Mouse (Mus musculus) heart, embryonic 11.5 days (tissue): ENCODE results near the gene Baiap2l2. TPM values are rescaled to one million over a fixed set of nuclear protein-coding genes. Genes with fewer than 3 reads are reported as not detected.

ENCODE experiments used
- ATAC-seq: fragments of 200-750 bp; cut with Nextera tagmentation; replicated peaks from 2 replicates; pipeline ENCODE4 v1.8.0; 2017; ENCODE audit warnings: moderate library complexity; ENCODE audit not compliant: insufficient number of reproducible peaks, low FRiP score, low TSS enrichment
- H3K27ac ChIP-seq: fragments of 300-500 bp; sonication (generic); 2 replicates; pipeline ENCODE4 v1.5.1; 2014; ENCODE audit warnings: mild to moderate bottlenecking, low read depth, low read length
- H3K27me3 ChIP-seq: fragments of 300-500 bp; sonication (generic); 2 replicates; pipeline ENCODE4 v1.6.1; 2014; ENCODE audit warnings: mild to moderate bottlenecking, low read length, mixed read lengths; ENCODE audit not compliant: control insufficient read depth, insufficient read depth
- H3K36me3 ChIP-seq: fragments of 300-500 bp; sonication (generic); 2 replicates; pipeline ENCODE4 v1.6.1; 2014; ENCODE audit warnings: mild to moderate bottlenecking, low read length, moderate library complexity, mixed read lengths; ENCODE audit not compliant: control insufficient read depth, insufficient read depth
- H3K4me1 ChIP-seq: fragments of 300-500 bp; sonication (generic); 2 replicates; pipeline ENCODE4 v1.6.1; 2014; ENCODE audit warnings: low read length; ENCODE audit not compliant: control insufficient read depth, insufficient read depth
- H3K4me2 ChIP-seq: fragments of 300-500 bp; sonication (generic); 2 replicates; pipeline ENCODE4 v1.6.1; 2014; ENCODE audit warnings: mild to moderate bottlenecking, moderate library complexity
- H3K4me3 ChIP-seq: fragments of 300-500 bp; sonication (generic); 2 replicates; pipeline ENCODE4 v1.5.1; 2014; ENCODE audit warnings: low read depth, low read length
- H3K9ac ChIP-seq: fragments of 300-500 bp; sonication (generic); 2 replicates; pipeline ENCODE4 v1.6.1; 2014; ENCODE audit warnings: mild to moderate bottlenecking, low read depth, low read length, moderate library complexity
- H3K9me3 ChIP-seq: fragments of 300-500 bp; sonication (generic); replicated peaks from 2 replicates; pipeline ENCODE4 v1.6.1; 2016; ENCODE audit warnings: low read length; ENCODE audit not compliant: control insufficient read depth
- WGBS: fragments of 180-500 bp; shearing (Covaris S2); extraction: QIAGEN DNeasy Blood & Tissue Kit; methylation state at CpG from one replicate; pipeline ENCODE4 v1.1.7; 2014; ENCODE audit not compliant: insufficient replicate concordance; 5-methylcytosine and 5-hydroxymethylcytosine counted together
- polyA plus RNA-seq: library from polyadenylated mRNA; unstranded; fragments of >200 nt; fragmentation: Nextera tagmentation; extraction: Ambion mirVana; gene quantifications from 2 replicates; pipeline ENCODE4 v1.2.1, GENCODE M21; 2014

Baiap2l2 gene
- polyA plus RNA-seq, 1 experiment from 2014 or later: 11.1 TPM

GRCm38 (mm10) chr15:79245321-79245720 lies 40.0 kb downstream of the Baiap2l2 start:
- Histone ChIP-seq H3K4me2 (no peak overlapping the region), H3K27ac (no peak overlapping the region), H3K9ac (no peak overlapping the region), H3K36me3 (peaks cover 25% of the 10 kb centered on the region), H3K4me1 (peaks cover 17% of the 10 kb centered on the region), H3K9me3 (no peaks in the 10 kb centered on the region), H3K4me3 (no peak overlapping the region), H3K27me3 (peaks cover 4% of the 10 kb centered on the region; the same call in 1 of the 2 replicates)
- ATAC-seq: no peak
- 82% methylated on average over 3 of the region's 3 CpGs for WGBS

- 75% methylated on average over 7 of the region's 7 CpGs for WGBS
- peak overlapping the region; percentile 90 for H3K27ac ChIP-seq
- ATAC-seq: no peak
- H3K9me3 ChIP-seq: no peaks in the 10 kb centered on the region
- no peaks in the 10 kb centered on the region for H3K27me3 ChIP-seq
- H3K4me2 ChIP-seq: no peak overlapping the region
- H3K36me3 ChIP-seq: peaks cover 30% of the 10 kb centered on the region
- peaks cover 17% of the 10 kb centered on the region for H3K4me1 ChIP-seq
- H3K9ac ChIP-seq: no peak overlapping the region; the same call in none of the 2 replicates
- H3K4me3 ChIP-seq: no peak overlapping the region
Observed at GRCm38 (mm10) chr15:79244071-79244893, 41.1 kb downstream of the Baiap2l2 start.

- Histone ChIP-seq H3K27me3 (no peaks in the 10 kb centered on the region), H3K4me1 (peaks cover 17% of the 10 kb centered on the region), H3K4me2 (0 out of 2 replicates have a peak overlapping the region, but pooled peaks have one; percentile 6), H3K9ac (no peak overlapping the region), H3K36me3 (peaks cover 28% of the 10 kb centered on the region), H3K9me3 (no peaks in the 10 kb centered on the region), H3K4me3 (no peak overlapping the region), H3K27ac (peak overlapping the region; percentile 94)
- 11% methylated on average over 10 of the region's 10 CpGs for WGBS
- peak; percentile 88 for ATAC-seq
Observed at GRCm38 (mm10) chr15:79243234-79244042, 41.9 kb downstream of the Baiap2l2 start.

GRCm38 (mm10) chr15:79242574-79243233 lies 42.6 kb downstream of the Baiap2l2 start:
- Histone ChIP-seq H3K4me1 (peaks cover 17% of the 10 kb centered on the region), H3K9ac (peak overlapping the region; percentile 46; the same call in 1 of the 2 replicates), H3K27ac (peak overlapping the region; percentile 94), H3K27me3 (no peaks in the 10 kb centered on the region), H3K4me2 (0 out of 2 replicates have a peak overlapping the region, but pooled peaks have one; percentile 6), H3K4me3 (no peak overlapping the region), H3K9me3 (no peaks in the 10 kb centered on the region), H3K36me3 (peaks cover 24% of the 10 kb centered on the region)
- no peak for ATAC-seq
- 62% methylated on average over 13 of the region's 13 CpGs for WGBS

- no peak for ATAC-seq
- WGBS: 83% methylated on average over 6 of the region's 6 CpGs
- Histone ChIP-seq H3K27ac (no peak overlapping the region), H3K4me1 (peaks cover 5% of the 10 kb centered on the region), H3K27me3 (no peaks in the 10 kb centered on the region), H3K9me3 (no peaks in the 10 kb centered on the region), H3K4me2 (no peak overlapping the region), H3K36me3 (peaks cover 18% of the 10 kb centered on the region), H3K4me3 (no peak overlapping the region), H3K9ac (no peak overlapping the region)
Observed at GRCm38 (mm10) chr15:79238036-79238435, 47.3 kb downstream of the Baiap2l2 start.

GRCm38 (mm10) chr15:79235268-79235667 lies 50.1 kb downstream of the Baiap2l2 start:
- Histone ChIP-seq H3K4me3 (no peak overlapping the region), H3K27ac (no peak overlapping the region), H3K4me2 (no peak overlapping the region), H3K9ac (no peak overlapping the region), H3K36me3 (peaks cover 11% of the 10 kb centered on the region), H3K27me3 (no peaks in the 10 kb centered on the region), H3K4me1 (no peaks in the 10 kb centered on the region), H3K9me3 (no peaks in the 10 kb centered on the region)
- 67% methylated on average over 9 of the region's 9 CpGs for WGBS
- no peak for ATAC-seq

GRCm38 (mm10) chr15:79229058-79229821 lies 56.1 kb downstream of the Baiap2l2 start, which contains the start of the genes Pick1 and Gm49486:
Gene Pick1 (plus strand): TSS chr15:79229173.
Gene Gm49486 (plus strand): TSS chr15:79229391.
- peak within 1 kb of the TSS; percentile 92 for H3K27ac ChIP-seq
- H3K9me3 ChIP-seq: no peaks in the 10 kb centered on the region
- peak; percentile 75 for ATAC-seq
- H3K4me1 ChIP-seq: peaks cover 3% of the 10 kb centered on the region
- under 1% methylated on average over 51 of the region's 51 CpGs for WGBS
- peak within 1 kb of the TSS; percentile 90 for H3K4me3 ChIP-seq
- H3K36me3 ChIP-seq: peaks cover 2% of the 10 kb centered on the region; the same call in 1 of the 2 replicates
- H3K9ac ChIP-seq: peak within 1 kb of the TSS; percentile 90
- H3K27me3 ChIP-seq: no peaks in the 10 kb centered on the region
- H3K4me2 ChIP-seq: peak within 1 kb of the TSS; percentile 99
